Mouse (Mus musculus) forebrain, postnatal 0 days (tissue): ENCODE results near the gene Ildr1. TPM values are rescaled to one million over a fixed set of nuclear protein-coding genes. Genes with fewer than 3 reads are reported as not detected.

ENCODE experiments used
- ATAC-seq: fragments of 200-750 bp; cut with Nextera tagmentation; 2 replicates; pipeline ENCODE4 v1.8.0; 2017; ENCODE audit warnings: mild to moderate bottlenecking, moderate library complexity
- DNase-seq: peaks from one replicate; pipeline ENCODE4 v3.0.0-alpha.2; 2015
- H3K27ac ChIP-seq: fragments of 300-500 bp; sonication (generic); 2 replicates; pipeline ENCODE4 v1.5.1; 2014; ENCODE audit warnings: low read depth, mild to moderate bottlenecking, antibody characterized with exemption, low read length, moderate library complexity, mixed read lengths
- H3K27me3 ChIP-seq: fragments of 300-500 bp; sonication (generic); 2 replicates; pipeline ENCODE4 v1.6.1; 2014; ENCODE audit warnings: mild to moderate bottlenecking, low read length, mixed read lengths; ENCODE audit not compliant: insufficient read depth
- H3K36me3 ChIP-seq: fragments of 300-500 bp; sonication (generic); 2 replicates; pipeline ENCODE4 v1.6.1; 2014; ENCODE audit warnings: mild to moderate bottlenecking, moderate library complexity; ENCODE audit not compliant: insufficient read depth
- H3K4me1 ChIP-seq: fragments of 300-500 bp; sonication (generic); 2 replicates; pipeline ENCODE4 v1.6.1; 2014; ENCODE audit warnings: antibody characterized with exemption; ENCODE audit not compliant: insufficient read depth
- H3K4me2 ChIP-seq: fragments of 300-500 bp; sonication (generic); 2 replicates; pipeline ENCODE4 v1.6.1; 2014; ENCODE audit warnings: low read depth, mild to moderate bottlenecking, moderate library complexity
- H3K4me3 ChIP-seq: fragments of 300-500 bp; sonication (generic); 2 replicates; pipeline ENCODE4 v1.5.1; 2014; ENCODE audit warnings: low read depth, low read length, mixed read lengths
- H3K9ac ChIP-seq: fragments of 300-500 bp; sonication (generic); 2 replicates; pipeline ENCODE4 v1.6.1; 2014; ENCODE audit warnings: mild to moderate bottlenecking
- H3K9me3 ChIP-seq: fragments of 300-500 bp; sonication (generic); 2 replicates; pipeline ENCODE4 v1.6.1; 2016; ENCODE audit warnings: low read length
- CTCF ChIP-seq: sonication (generic); IDR thresholded peaks from 2 replicates; pipeline ENCODE4 v1.5.1; 2016; ENCODE audit warnings: antibody characterized with exemption, control low read depth, low read depth
- WGBS: fragments of 180-500 bp; shearing (Covaris S2); extraction: QIAGEN DNeasy Blood & Tissue Kit; methylation state at CpG from one replicate; pipeline ENCODE4 v1.1.7; 2014; 5-methylcytosine and 5-hydroxymethylcytosine counted together
- polyA plus RNA-seq: library from polyadenylated mRNA; unstranded; fragments of >200 nt; fragmentation: Nextera tagmentation; extraction: Ambion mirVana; gene quantifications from 2 replicates; pipeline ENCODE4 v1.2.1, GENCODE M21; 2015
- total RNA-seq: library from RNA; depleted of rRNA; stranded (reverse); fragments of >200 nt; gene quantifications from 2 replicates; pipeline ENCODE4 v1.2.3, GENCODE M21; 2014; rRNA removed

Gene Ildr1
- total and polyA plus RNA-seq, 2 experiments from 2014 or later: 0.76 to 1.1 TPM

DNA sequence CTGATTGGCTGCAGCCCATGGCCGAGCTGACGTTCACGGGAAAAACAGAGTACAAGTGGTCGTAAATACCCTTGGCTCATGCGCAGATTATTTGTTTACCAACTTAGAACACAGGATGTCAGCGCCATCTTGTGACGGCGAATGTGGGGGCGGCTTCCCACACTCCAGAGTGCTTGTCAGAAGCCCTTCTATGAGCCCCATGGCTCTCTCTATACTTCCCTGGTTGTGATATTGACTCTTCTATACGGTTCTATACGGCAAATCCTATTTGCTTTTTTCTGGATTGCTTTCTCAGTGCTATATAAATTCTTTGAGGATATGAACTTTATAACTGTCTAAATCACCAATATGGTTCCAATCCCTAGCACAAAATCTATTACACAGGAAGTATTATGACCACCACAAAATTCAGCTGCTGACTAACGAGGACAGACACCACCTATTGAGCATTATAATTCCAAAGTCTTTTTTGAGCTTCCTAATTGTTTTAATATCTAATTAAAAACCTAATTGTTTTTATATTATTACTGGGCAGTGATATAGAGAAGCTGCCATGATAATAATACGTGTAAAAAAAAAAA lies 76.5 kb downstream of the Ildr1 start:
- peak overlapping the region; percentile 29; the same call in 1 of the 2 replicates for H3K27ac ChIP-seq
- 72% methylated on average over 8 of the region's 13 CpGs for WGBS

DNA sequence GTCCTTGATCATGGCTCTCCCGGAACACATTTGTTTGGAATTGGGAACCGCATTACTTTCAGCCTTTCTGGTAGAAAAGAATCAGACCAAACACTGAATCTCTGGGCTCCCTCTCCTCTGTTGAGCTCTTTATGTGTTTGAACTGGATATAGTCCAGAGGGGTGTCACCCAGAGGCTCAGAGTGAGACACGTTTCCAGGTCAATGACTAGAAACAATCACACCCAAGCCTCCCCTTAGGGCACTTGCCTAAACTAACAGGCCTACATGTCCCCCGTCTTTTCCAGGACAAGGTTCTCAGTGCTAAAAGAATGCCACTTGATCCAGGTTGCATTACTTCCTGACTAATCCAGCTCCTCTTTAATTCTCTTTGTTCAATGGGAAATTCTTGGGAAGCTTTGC lies 77.1 kb downstream of the Ildr1 start:
- no peak overlapping the region for H3K4me3 ChIP-seq
- H3K36me3 ChIP-seq: no peaks in the 10 kb centered on the region
- H3K27me3 ChIP-seq: no peaks in the 10 kb centered on the region
- 14% methylated on average over 4 of the region's 4 CpGs for WGBS
- no peak overlapping the region for H3K9ac ChIP-seq
- no peaks in the 10 kb centered on the region for H3K9me3 ChIP-seq
- peak overlapping the region; percentile 50 for H3K27ac ChIP-seq
- ATAC-seq (peak; percentile 63), DNase-seq (peak; percentile 45)
- H3K4me1 ChIP-seq: no peaks in the 10 kb centered on the region
- no peak overlapping the region for H3K4me2 ChIP-seq
- TF ChIP-seq CTCF: no peak

More for the DNA sequence above, 76.5 kb downstream of the Ildr1 start:
- ATAC-seq: peak; percentile 70
- Histone ChIP-seq H3K4me2 (no peak overlapping the region), H3K27me3 (no peaks in the 10 kb centered on the region), H3K4me3 (no peak overlapping the region), H3K9me3 (no peaks in the 10 kb centered on the region), H3K4me1 (no peaks in the 10 kb centered on the region), H3K36me3 (no peaks in the 10 kb centered on the region), H3K9ac (no peak overlapping the region)
- no peak for DNase-seq
- no peak for TF ChIP-seq CTCF

DNA sequence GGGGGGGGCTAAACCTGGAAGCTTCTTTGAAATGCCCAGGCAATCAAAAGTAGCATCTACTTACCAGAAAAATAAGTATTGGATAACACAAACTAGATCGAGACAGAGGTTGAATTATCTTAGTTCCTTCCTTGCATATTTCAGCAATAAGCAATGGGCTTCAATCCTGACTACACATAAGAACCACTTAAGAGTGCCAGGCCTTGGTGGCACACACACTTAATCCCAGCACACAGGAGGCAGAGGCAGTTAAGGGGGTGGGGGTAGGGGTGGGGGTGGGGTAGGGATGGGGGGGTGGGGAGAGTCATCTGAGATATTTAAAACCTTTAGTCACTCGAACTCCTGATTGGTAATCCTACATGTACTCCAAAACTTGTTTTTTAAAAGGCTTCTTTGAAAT lies 77.5 kb downstream of the Ildr1 start:
- no peaks in the 10 kb centered on the region for H3K27me3 ChIP-seq
- no peaks in the 10 kb centered on the region for H3K36me3 ChIP-seq
- no peak overlapping the region for H3K4me2 ChIP-seq
- TF ChIP-seq CTCF: no peak
- H3K9ac ChIP-seq: no peak overlapping the region
- DNase-seq: no peak
- no peak overlapping the region for H3K4me3 ChIP-seq
- peak overlapping the region; percentile 50; the same call in 1 of the 2 replicates for H3K27ac ChIP-seq
- 40% methylated on average over 2 of the region's 2 CpGs for WGBS
- no peaks in the 10 kb centered on the region for H3K9me3 ChIP-seq
- no peak for ATAC-seq
- H3K4me1 ChIP-seq: no peaks in the 10 kb centered on the region

DNA sequence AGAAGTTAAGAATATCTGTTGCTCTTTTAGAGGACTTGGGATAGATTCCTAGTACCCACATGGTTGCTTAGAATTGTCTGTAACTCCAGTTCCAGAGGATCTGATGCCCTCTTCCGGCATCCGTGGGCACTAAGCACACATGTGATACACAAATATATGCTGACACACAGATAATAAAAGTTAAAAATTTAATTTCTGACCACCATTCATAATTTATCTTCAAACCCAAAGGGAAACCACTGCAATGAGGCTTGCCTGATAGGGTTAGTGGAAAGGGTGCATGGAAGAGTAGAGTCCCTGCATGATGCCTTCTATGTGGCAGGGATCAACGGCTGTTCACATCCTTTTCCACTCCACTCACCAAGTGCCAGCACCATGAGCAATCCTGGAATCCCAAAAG lies 77.9 kb downstream of the Ildr1 start:
- H3K4me2 ChIP-seq: no peak overlapping the region
- H3K4me1 ChIP-seq: no peaks in the 10 kb centered on the region
- H3K9me3 ChIP-seq: no peaks in the 10 kb centered on the region
- 96% methylated on average over 3 of the region's 3 CpGs for WGBS
- H3K27ac ChIP-seq: no peak overlapping the region
- no peak for TF ChIP-seq CTCF
- H3K9ac ChIP-seq: no peak overlapping the region
- no peak for ATAC-seq
- no peaks in the 10 kb centered on the region for H3K36me3 ChIP-seq
- H3K4me3 ChIP-seq: no peak overlapping the region
- no peak for DNase-seq
- H3K27me3 ChIP-seq: no peaks in the 10 kb centered on the region

DNA sequence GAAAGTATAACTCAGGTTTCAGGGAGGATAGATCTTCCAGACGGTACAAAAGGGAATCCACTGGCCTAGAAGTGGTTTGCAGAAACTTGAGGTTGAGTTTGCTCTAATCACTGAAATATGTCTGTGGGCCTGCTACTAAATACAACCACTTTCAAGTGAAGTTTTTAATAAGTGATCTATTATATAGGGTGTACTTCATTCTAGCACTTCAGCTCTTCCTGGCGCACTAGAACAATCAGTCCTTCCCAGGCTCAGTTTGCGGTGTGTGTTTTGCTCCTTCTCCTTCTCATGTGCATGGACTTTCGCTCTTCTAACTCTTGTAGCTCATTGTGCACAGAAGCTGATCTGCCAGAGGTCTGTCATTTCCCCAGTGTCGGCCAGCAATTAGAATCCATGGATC lies 79.2 kb downstream of the Ildr1 start:
- WGBS: 93% methylated on average over 5 of the region's 5 CpGs
- Histone ChIP-seq H3K27ac (no peak overlapping the region), H3K4me1 (no peaks in the 10 kb centered on the region), H3K9me3 (no peaks in the 10 kb centered on the region), H3K36me3 (no peaks in the 10 kb centered on the region), H3K4me3 (no peak overlapping the region), H3K9ac (no peak overlapping the region), H3K4me2 (no peak overlapping the region), H3K27me3 (no peaks in the 10 kb centered on the region)
- no peak for DNase-seq
- no peak for TF ChIP-seq CTCF
- no peak for ATAC-seq

DNA sequence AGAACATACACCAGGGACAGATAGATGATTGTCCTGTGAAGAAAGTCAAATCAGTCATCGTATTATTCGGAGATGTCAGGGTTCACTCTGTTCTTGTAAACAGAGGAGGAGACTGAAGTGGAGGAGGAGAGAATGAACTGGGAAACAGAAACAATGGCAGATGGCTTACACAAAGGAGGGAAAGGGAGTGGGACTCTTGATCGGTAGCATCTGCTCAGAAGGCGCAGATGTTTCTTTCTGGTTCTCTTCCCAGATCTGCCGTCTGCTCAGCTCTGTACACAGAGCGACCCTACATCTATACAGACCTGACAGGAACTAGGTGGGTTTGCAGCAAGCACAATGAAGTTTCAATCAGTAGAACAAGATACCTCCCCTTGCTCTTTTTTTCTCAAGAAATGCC lies 81.9 kb downstream of the Ildr1 start:
- TF ChIP-seq CTCF: no peak
- Histone ChIP-seq H3K4me3 (no peak overlapping the region), H3K4me1 (no peaks in the 10 kb centered on the region), H3K27ac (no peak overlapping the region), H3K36me3 (no peaks in the 10 kb centered on the region), H3K9me3 (no peaks in the 10 kb centered on the region), H3K9ac (no peak overlapping the region), H3K27me3 (no peaks in the 10 kb centered on the region), H3K4me2 (no peak overlapping the region)
- peak; percentile 74 for DNase-seq
- ATAC-seq: peak; percentile 94
- WGBS: 60% methylated on average over 6 of the region's 6 CpGs

Other genes starting within 250 kb of the Ildr1 start
- not detected in 2 replicates for gene Stfa3, start 238.6 kb upstream of the Ildr1 start, total RNA-seq
- gene Stfa3, start 238.6 kb upstream of the Ildr1 start, polyA plus RNA-seq: 0.82 TPM in 1 of 2 replicates, not detected in the other
- gene Casr, start 131.8 kb upstream of the Ildr1 start, total RNA-seq: 0.46 and 1.6 TPM in 2 replicates
- 0.14 and 0.62 TPM in 2 replicates for gene Casr, start 131.8 kb upstream of the Ildr1 start, polyA plus RNA-seq
- gene Cd86, start 27.9 kb upstream of the Ildr1 start, total RNA-seq: 1.6 and 1.7 TPM in 2 replicates
- 2.0 and 2.1 TPM in 2 replicates for gene Cd86, start 27.9 kb upstream of the Ildr1 start, polyA plus RNA-seq
- gene Slc15a2, start 91.0 kb downstream of the Ildr1 start, total RNA-seq: 18.2 and 23.5 TPM in 2 replicates
- 21.1 and 23.9 TPM in 2 replicates for gene Slc15a2, start 91.0 kb downstream of the Ildr1 start, polyA plus RNA-seq
- gene Iqcb1, start 134.4 kb downstream of the Ildr1 start, total RNA-seq: 25.1 and 26.0 TPM in 2 replicates
- 40.7 and 66.0 TPM in 2 replicates for gene Iqcb1, start 134.4 kb downstream of the Ildr1 start, polyA plus RNA-seq
- gene Eaf2, start 181.0 kb downstream of the Ildr1 start, total RNA-seq: 0.23 and 0.76 TPM in 2 replicates
- gene Eaf2, start 181.0 kb downstream of the Ildr1 start, polyA plus RNA-seq: 0.67 and 0.79 TPM in 2 replicates
- 22.4 and 30.2 TPM in 2 replicates for gene Golgb1, start 181.2 kb downstream of the Ildr1 start, total RNA-seq
- 63.2 and 87.1 TPM in 2 replicates for gene Golgb1, start 181.2 kb downstream of the Ildr1 start, polyA plus RNA-seq
- gene Hcls1, start 241.0 kb downstream of the Ildr1 start, total RNA-seq: 0.92 and 1.8 TPM in 2 replicates
- gene Hcls1, start 241.0 kb downstream of the Ildr1 start, polyA plus RNA-seq: 2.2 and 2.3 TPM in 2 replicates